Mouse (Mus musculus) urinary bladder, postnatal 36 days (tissue): ENCODE results near the gene Acer2.
A peak's percentile ranks its signal among the peaks of the same experiment; 100 is the strongest.
"Not testable (repeated sequence)": the region's sequence is repeated elsewhere in the genome, so short reads cannot be mapped to it uniquely, and the experiment has no call there.

Experiments used
- DNase-seq, 2 experiments: peaks; one replicate each; pipeline ENCODE4 v3.0.0; 2022; ENCODE audit warnings: low spot score in 2 of 2, mixed read lengths in 1 of 2

The Acer2 gene

GRCm38 (mm10) chr4:86874146-86874847 lies at the start of gene Acer2:
Acer2 (plus strand) TSS chr4:86874396.
- DNase-seq = peak; percentile 90 to 95

GRCm38 (mm10) chr4:86825143-86825542 lies 49.1 kb upstream of the Acer2 start:
- DNase-seq = no peak

- DNase-seq = no peak
Measured at GRCm38 (mm10) chr4:86831896-86832295, 42.3 kb upstream of the Acer2 start.

GRCm38 (mm10) chr4:86841141-86841540 lies 33.1 kb upstream of the Acer2 start:
- DNase-seq = not testable (repeated sequence)

DNA sequence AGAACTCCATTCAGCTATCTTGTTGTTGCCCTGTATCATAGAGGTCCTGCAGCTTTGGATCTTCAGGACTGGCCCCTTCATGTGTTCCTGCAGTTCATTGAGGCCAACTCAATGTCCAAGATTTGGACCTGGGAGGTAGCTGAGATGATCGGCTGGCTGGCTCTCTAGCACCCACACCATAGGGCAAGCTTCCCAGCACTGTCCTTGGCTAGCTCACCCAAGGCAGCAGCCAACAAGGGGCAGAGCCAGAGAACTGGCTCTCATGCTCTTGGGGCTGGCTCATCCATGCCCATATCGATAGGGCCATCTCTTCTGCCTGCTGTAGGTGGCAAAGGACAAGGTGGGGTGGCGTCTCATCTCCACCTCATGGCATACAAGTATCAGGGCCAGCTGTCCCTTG lies 28.8 kb upstream of the Acer2 start:
- peak in 1 of 2 experiments; percentile 36 for DNase-seq

GRCm38 (mm10) chr4:86847246-86847645 lies 26.9 kb upstream of the Acer2 start:
- DNase-seq = no peak

- no peak for DNase-seq
Measured at GRCm38 (mm10) chr4:86851331-86851730, 22.9 kb upstream of the Acer2 start.

DNA sequence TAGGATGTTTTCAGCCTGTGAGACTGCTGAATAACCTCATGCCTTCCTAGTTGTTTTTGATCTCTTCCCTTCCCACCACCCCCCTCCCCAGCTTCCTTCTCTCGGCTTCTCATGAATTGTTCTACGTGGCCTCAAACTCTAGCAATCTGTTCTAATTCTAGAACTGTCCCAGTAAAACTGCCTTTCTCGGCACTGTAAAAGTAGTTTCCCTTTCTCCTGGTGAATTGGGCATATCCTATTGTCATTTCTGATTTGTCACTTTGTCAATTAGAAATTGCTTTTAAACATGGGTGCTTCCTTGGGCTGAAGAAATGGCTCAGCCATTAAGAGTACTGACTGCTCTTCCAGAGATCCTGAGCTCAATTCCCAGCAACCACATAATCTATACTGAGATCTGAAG lies 22.2 kb upstream of the Acer2 start:
- no peak for DNase-seq

- peak in 1 of 2 experiments; percentile 21 for DNase-seq
Measured at GRCm38 (mm10) chr4:86852813-86853590, 21.2 kb upstream of the Acer2 start.

DNA sequence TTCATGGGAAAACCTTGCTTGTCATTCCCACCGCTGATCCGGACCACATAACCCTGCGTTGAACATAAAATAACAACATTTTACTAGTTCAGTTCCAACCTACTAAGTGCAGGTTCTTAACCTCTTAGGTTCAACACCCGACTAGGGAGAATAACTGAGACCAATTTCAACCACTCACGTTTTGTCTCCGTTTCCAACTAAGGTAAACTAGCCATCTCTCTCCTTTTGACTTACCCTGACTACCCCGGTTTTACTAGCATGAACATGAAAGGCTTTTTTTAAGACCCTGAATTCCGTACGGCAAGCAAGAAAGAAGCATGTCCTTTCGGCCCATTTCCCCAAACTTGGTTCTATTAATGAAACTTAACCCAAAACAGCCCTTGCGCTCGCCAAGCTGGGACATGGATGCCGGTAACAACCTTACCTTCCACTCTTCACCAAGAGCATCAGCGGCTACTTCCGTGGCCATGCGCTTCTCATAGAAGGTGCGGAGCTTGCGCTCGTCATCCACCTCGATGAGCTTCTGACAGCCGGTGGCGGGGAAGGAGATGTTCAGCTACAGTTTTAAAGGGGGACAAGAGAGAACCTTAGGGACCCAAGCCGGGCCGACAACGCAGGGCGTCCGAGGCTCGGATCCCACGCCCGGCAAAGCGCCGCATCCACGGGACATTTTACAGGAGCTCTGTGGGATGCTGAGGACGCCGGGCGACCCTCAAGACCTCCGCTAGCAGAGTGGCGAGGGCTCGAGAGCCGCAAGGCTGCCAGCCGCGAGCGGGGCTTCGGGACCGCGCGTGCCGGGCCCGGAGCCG lies 17.7 kb upstream of the Acer2 start:
- DNase-seq = no peak

- peak; percentile 95 to 96 for DNase-seq
Measured at GRCm38 (mm10) chr4:86857113-86858069, 16.8 kb upstream of the Acer2 start, which contains the start of gene Rps6. Rps6 (minus strand) TSS chr4:86857412.

GRCm38 (mm10) chr4:86858070-86858440 lies 16.1 kb upstream of the Acer2 start:
- no peak for DNase-seq

GRCm38 (mm10) chr4:86864087-86864486 lies 10.1 kb upstream of the Acer2 start:
- DNase-seq = no peak

GRCm38 (mm10) chr4:86871988-86872387 lies 2.2 kb upstream of the Acer2 start:
- no peak for DNase-seq

DNA sequence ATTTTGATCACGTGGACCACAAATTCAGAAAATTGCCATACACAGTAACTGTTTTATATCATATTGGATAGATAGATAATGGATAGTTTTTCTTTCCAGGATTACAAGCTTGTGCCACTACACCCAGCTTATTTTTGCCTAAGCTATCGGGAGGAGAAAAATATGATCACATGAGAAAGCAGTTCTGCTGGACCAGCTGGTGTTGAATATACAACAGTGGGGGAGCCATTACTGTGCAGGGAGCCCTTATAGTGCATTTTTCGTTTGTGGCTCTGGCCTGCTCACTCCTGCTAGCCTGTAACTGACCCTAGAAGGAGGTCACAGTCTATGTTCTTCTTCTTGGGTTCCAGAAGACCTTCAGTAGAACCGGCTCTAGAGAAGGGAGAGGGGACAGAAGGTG lies 1.1 kb upstream of the Acer2 start:
- DNase-seq = no peak

GRCm38 (mm10) chr4:86879477-86879876 lies 5.3 kb downstream of the Acer2 start:
- DNase-seq = no peak

DNA sequence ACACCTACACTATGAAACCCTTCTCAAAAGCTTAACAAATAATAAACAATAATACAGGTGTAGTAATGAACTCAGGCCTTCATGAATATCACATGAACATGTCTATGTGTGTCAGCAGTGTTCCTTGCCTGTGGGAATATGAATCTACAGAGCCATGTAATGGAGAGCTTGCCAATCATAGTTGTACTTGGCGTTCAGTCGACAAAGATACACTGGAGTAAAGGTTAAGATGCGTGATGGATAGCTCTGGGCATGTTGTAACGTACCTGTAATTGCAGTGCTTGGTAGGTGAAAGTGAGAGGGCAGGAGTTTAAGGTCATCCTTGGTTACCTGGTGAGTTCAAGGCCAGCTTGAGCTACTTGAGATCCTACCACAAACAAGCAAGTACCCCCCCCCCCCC lies 7.0 kb downstream of the Acer2 start:
- no peak for DNase-seq

GRCm38 (mm10) chr4:86882413-86882812 lies 8.2 kb downstream of the Acer2 start:
- DNase-seq = no peak

DNA sequence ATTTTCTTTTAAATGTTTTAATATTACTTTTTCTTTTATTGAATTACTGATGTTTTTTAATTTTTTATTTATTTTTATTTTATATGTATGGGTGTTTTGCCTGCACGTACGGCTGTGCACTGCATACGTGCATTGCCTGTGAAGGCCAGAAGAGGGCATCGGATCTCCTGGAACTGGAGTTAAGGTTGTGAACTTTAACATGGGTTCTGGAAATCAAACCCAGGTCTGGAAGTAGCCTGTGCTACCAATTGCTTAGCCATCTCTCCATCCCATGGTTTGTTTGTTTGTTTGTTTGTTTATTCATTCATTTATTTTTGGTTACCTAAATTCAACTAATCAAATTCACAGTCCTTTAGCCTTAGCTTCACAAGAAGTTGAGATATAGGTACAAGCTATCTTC lies 10.7 kb downstream of the Acer2 start:
- DNase-seq = no peak

DNA sequence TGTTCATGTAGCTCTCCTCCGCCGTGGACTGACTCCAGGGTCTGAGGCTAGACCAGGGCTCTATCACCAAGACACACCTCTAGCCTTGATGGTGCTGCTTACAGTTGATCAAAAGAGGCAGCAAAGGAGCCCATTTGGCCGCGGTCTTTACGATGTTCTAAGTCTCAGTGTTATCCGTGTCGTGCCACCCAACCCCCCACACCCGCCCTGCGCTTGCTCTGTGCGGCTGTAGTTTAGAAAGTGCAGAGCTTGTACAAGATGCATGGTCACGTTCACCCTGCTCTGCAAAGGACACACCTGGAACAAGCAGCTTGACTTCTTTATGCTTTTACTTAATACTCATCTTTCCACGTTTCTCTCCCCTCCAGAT lies 11.6 kb downstream of the Acer2 start:
- no peak for DNase-seq
